Mouse (Mus musculus): ENCODE measurements around the gene Hsd17b12. TPM values are rescaled to one million over a fixed set of nuclear protein-coding genes. Genes with fewer than 3 reads are reported as not detected.
A peak's percentile ranks its signal among the peaks of the same experiment; 100 is the strongest.

The Hsd17b12 gene
- polyA plus RNA-seq (2016; fragmentation: Nextera tagmentation; extraction: Ambion mirVana): 70.3 and 70.5 TPM in 2 replicates

GRCm38 (mm10) chr2:94157592-94158519 lies at the start of gene Hsd17b12:
Gene Hsd17b12 (minus strand): TSS chr2:94157964.
- Histone ChIP-seq H3K9ac (peak within 1 kb of the TSS; percentile 88), H3K36me3 (no peaks in the 10 kb centered on the region), H3K4me2 (peak within 1 kb of the TSS; percentile 92), H3K4me1 (peaks cover 24% of the 10 kb centered on the region), H3K9me3 (replicated peaks) (no peaks in the 10 kb centered on the region), H3K27ac (peak within 1 kb of the TSS; percentile 87), H3K4me3 (peak within 1 kb of the TSS; percentile 91), H3K27me3 (replicated peaks) (no peaks in the 10 kb centered on the region; the same call in 1 of the 2 replicates)
- WGBS (ENCODE audit: insufficient replicate concordance): under 1% methylated on average over 68 of the region's 69 CpGs
- ATAC-seq: peak; percentile 99

GRCm38 (mm10) chr2:94184906-94185305 lies 27.1 kb upstream of the Hsd17b12 start:
- Histone ChIP-seq H3K9me3 (replicated peaks) (no peaks in the 10 kb centered on the region), H3K27me3 (replicated peaks) (peaks cover 26% of the 10 kb centered on the region), H3K4me3 (no peak overlapping the region), H3K9ac (no peak overlapping the region), H3K27ac (no peak overlapping the region), H3K4me2 (no peak overlapping the region), H3K4me1 (no peaks in the 10 kb centered on the region), H3K36me3 (no peaks in the 10 kb centered on the region)
- no peak for ATAC-seq
- WGBS (ENCODE audit: insufficient replicate concordance): 70% methylated on average over 2 of the region's 2 CpGs

- Histone ChIP-seq H3K4me1 (no peaks in the 10 kb centered on the region), H3K4me2 (no peak overlapping the region), H3K4me3 (no peak overlapping the region), H3K36me3 (no peaks in the 10 kb centered on the region), H3K27me3 (replicated peaks) (peaks cover 26% of the 10 kb centered on the region), H3K27ac (no peak overlapping the region), H3K9ac (no peak overlapping the region), H3K9me3 (replicated peaks) (no peaks in the 10 kb centered on the region)
- ATAC-seq: no peak
- 32% methylated on average over 6 of the region's 6 CpGs for WGBS (ENCODE audit: insufficient replicate concordance)
Measured at GRCm38 (mm10) chr2:94184142-94184541, 26.4 kb upstream of the Hsd17b12 start.

- peak overlapping the region; percentile 92 for H3K4me3 ChIP-seq
- WGBS (ENCODE audit: insufficient replicate concordance): 0% methylated on average over 3 of the region's 3 CpGs
- H3K27me3 ChIP-seq (replicated peaks): peaks cover 13% of the 10 kb centered on the region
- no peaks in the 10 kb centered on the region for H3K36me3 ChIP-seq
- 0 out of 2 replicates have a peak overlapping the region, but pooled peaks have one; percentile 89 for H3K9ac ChIP-seq
- H3K4me1 ChIP-seq: peaks cover 13% of the 10 kb centered on the region
- H3K4me2 ChIP-seq: peak overlapping the region; percentile 75
- peak; percentile 42 for ATAC-seq
- H3K27ac ChIP-seq: no peak overlapping the region
- H3K9me3 ChIP-seq (replicated peaks): no peaks in the 10 kb centered on the region
Measured at GRCm38 (mm10) chr2:94179030-94179407, 21.3 kb upstream of the Hsd17b12 start.

GRCm38 (mm10) chr2:94178321-94179029 lies 20.7 kb upstream of the Hsd17b12 start:
- Histone ChIP-seq H3K4me1 (peaks cover 13% of the 10 kb centered on the region), H3K27ac (peak overlapping the region; percentile 66; the same call in 1 of the 2 replicates), H3K36me3 (no peaks in the 10 kb centered on the region), H3K4me2 (peak overlapping the region; percentile 75), H3K4me3 (peak overlapping the region; percentile 92), H3K9ac (peak overlapping the region; percentile 89), H3K9me3 (replicated peaks) (no peaks in the 10 kb centered on the region), H3K27me3 (replicated peaks) (peaks cover 10% of the 10 kb centered on the region)
- WGBS (ENCODE audit: insufficient replicate concordance): 1% methylated on average over 22 of the region's 22 CpGs
- ATAC-seq: peak; percentile 96

GRCm38 (mm10) chr2:94177294-94177693 lies 19.5 kb upstream of the Hsd17b12 start:
- no peak for ATAC-seq
- Histone ChIP-seq H3K27me3 (replicated peaks) (no peaks in the 10 kb centered on the region), H3K9ac (no peak overlapping the region), H3K4me1 (peaks cover 13% of the 10 kb centered on the region), H3K4me3 (peak overlapping the region; percentile 92), H3K9me3 (replicated peaks) (no peaks in the 10 kb centered on the region), H3K27ac (no peak overlapping the region), H3K4me2 (peak overlapping the region; percentile 75), H3K36me3 (no peaks in the 10 kb centered on the region)
- WGBS (ENCODE audit: insufficient replicate concordance): 81% methylated on average over 6 of the region's 6 CpGs

- whole genome bisulfite sequencing (ENCODE audit: insufficient replicate concordance): 83% methylated on average over 3 of the region's 3 CpGs
- no peak overlapping the region for H3K9ac ChIP-seq
Measured at GRCm38 (mm10) chr2:94176381-94176780, 18.6 kb upstream of the Hsd17b12 start.

GRCm38 (mm10) chr2:94173549-94173948 lies 15.8 kb upstream of the Hsd17b12 start:
- no peak for ATAC-seq
- Histone ChIP-seq H3K9ac (no peak overlapping the region), H3K4me2 (no peak overlapping the region), H3K9me3 (replicated peaks) (no peaks in the 10 kb centered on the region), H3K4me1 (peaks cover 13% of the 10 kb centered on the region), H3K36me3 (no peaks in the 10 kb centered on the region), H3K4me3 (no peak overlapping the region), H3K27me3 (replicated peaks) (no peaks in the 10 kb centered on the region), H3K27ac (no peak overlapping the region)
- WGBS (ENCODE audit: insufficient replicate concordance): 81% methylated on average over 13 of the region's 13 CpGs

More at GRCm38 (mm10) chr2:94176381-94176780, 18.6 kb upstream of the Hsd17b12 start:
- ATAC-seq: no peak
- Histone ChIP-seq H3K27ac (no peak overlapping the region), H3K27me3 (replicated peaks) (no peaks in the 10 kb centered on the region), H3K4me1 (peaks cover 13% of the 10 kb centered on the region), H3K9me3 (replicated peaks) (no peaks in the 10 kb centered on the region), H3K4me2 (no peak overlapping the region), H3K4me3 (no peak overlapping the region), H3K36me3 (no peaks in the 10 kb centered on the region)

- peaks cover 6% of the 10 kb centered on the region for H3K4me1 ChIP-seq
- ATAC-seq: no peak
- H3K36me3 ChIP-seq: no peaks in the 10 kb centered on the region
- H3K9ac ChIP-seq: no peak overlapping the region
- no peaks in the 10 kb centered on the region for H3K9me3 ChIP-seq (replicated peaks)
- no peak overlapping the region for H3K4me2 ChIP-seq
- no peak overlapping the region for H3K4me3 ChIP-seq
- H3K27ac ChIP-seq: no peak overlapping the region
- 54% methylated on average over 2 of the region's 2 CpGs for WGBS (ENCODE audit: insufficient replicate concordance)
- peaks cover 6% of the 10 kb centered on the region; the same call in 1 of the 2 replicates for H3K27me3 ChIP-seq (replicated peaks)
Measured at GRCm38 (mm10) chr2:94163207-94163606, 5.4 kb upstream of the Hsd17b12 start.

- Histone ChIP-seq H3K27me3 (replicated peaks) (peaks cover 6% of the 10 kb centered on the region; the same call in 1 of the 2 replicates), H3K9me3 (replicated peaks) (no peaks in the 10 kb centered on the region), H3K4me1 (peaks cover 6% of the 10 kb centered on the region), H3K9ac (no peak overlapping the region), H3K36me3 (no peaks in the 10 kb centered on the region), H3K4me3 (no peak overlapping the region), H3K4me2 (no peak overlapping the region), H3K27ac (no peak overlapping the region)
- no peak for ATAC-seq
- WGBS (ENCODE audit: insufficient replicate concordance): 59% methylated on average over 6 of the region's 6 CpGs
Measured at GRCm38 (mm10) chr2:94162141-94162540, 4.4 kb upstream of the Hsd17b12 start.

- Histone ChIP-seq H3K9ac (peak overlapping the region; percentile 55), H3K27ac (peak overlapping the region; percentile 73; the same call in 1 of the 2 replicates), H3K4me2 (peak overlapping the region; percentile 92), H3K27me3 (replicated peaks) (no peaks in the 10 kb centered on the region; the same call in 1 of the 2 replicates), H3K4me1 (peaks cover 22% of the 10 kb centered on the region), H3K4me3 (peak overlapping the region; percentile 64), H3K36me3 (no peaks in the 10 kb centered on the region), H3K9me3 (replicated peaks) (no peaks in the 10 kb centered on the region)
- 8% methylated on average over 4 of the region's 4 CpGs for WGBS (ENCODE audit: insufficient replicate concordance)
- ATAC-seq: no peak
Measured at GRCm38 (mm10) chr2:94158520-94158884, 738 bp upstream of the Hsd17b12 start.

GRCm38 (mm10) chr2:94157051-94157450 lies 713 bp downstream of the Hsd17b12 start:
- Histone ChIP-seq H3K9me3 (replicated peaks) (no peaks in the 10 kb centered on the region), H3K27ac (peak overlapping the region; percentile 87), H3K36me3 (no peaks in the 10 kb centered on the region), H3K4me2 (peak overlapping the region; percentile 92), H3K4me3 (peak overlapping the region; percentile 91), H3K4me1 (peaks cover 30% of the 10 kb centered on the region), H3K27me3 (replicated peaks) (no peaks in the 10 kb centered on the region; the same call in 1 of the 2 replicates), H3K9ac (peak overlapping the region; percentile 88)
- no peak for ATAC-seq
- 2% methylated on average over 10 of the region's 10 CpGs for WGBS (ENCODE audit: insufficient replicate concordance)
